12 mouse cellular contexts compared by ENCODE assay signal in genomic region chr2:157048395-157049181, GRCm38 (mm10). TPM values are rescaled to one million over a fixed set of nuclear protein-coding genes. Genes with fewer than 3 reads are reported as not detected.
A peak's percentile ranks its signal among the peaks of the same experiment; 100 is the strongest.
DNase-seq lines count a peak whose midpoint lies in the region; ATAC-seq and TF ChIP-seq lines count a peak whose summit lies in the region.
"Had no signal": no experiment of that assay in that cellular context is flagged by ENCODE, and none has a peak within 500 bp of the region (broad histone marks: within the 10 kb centered on the region; RNA-seq: fewer than 3 reads in every experiment).

No protein-coding gene starts in this region.

- no peak for TF ChIP-seq EP300 in lung, postnatal 0 days (IDR thresholded peaks at IDR 0.05)

- H3K4me1 ChIP-seq in lung, postnatal 0 days (ENCODE audit: insufficient read depth, low read depth, low read length): peaks cover 5% of the 10 kb centered on the region; the same call in 1 of the 2 replicates
- H3K4me1 ChIP-seq in forebrain, embryonic 14.5 days (ENCODE audit: control insufficient read depth, insufficient read depth, low read length): peaks cover 32% of the 10 kb centered on the region

- H3K9me3 ChIP-seq in lung, postnatal 0 days (ENCODE audit: low read length): no peaks in the 10 kb centered on the region; the same call in 1 of the 2 replicates
- no peaks in the 10 kb centered on the region for H3K9me3 ChIP-seq in forebrain, embryonic 14.5 days (replicated peaks; ENCODE audit: control insufficient read depth, low read length)

- H3K27ac ChIP-seq in lung, postnatal 0 days (ENCODE audit: low read length): 0 out of 2 replicates have a peak overlapping the region, but pooled peaks have one; percentile 0
- peak overlapping the region; percentile 93 for H3K27ac ChIP-seq in forebrain, embryonic 14.5 days (ENCODE audit: low read depth, low read length)
- H3K27ac ChIP-seq: limb, embryonic 13.5 days had no signal

- DNase-seq in lung, postnatal 0 days (ENCODE audit: low spot score): peak; percentile 63
- no peak for DNase-seq in lung, postnatal 14 days
- DNase-seq in forebrain, embryonic 14.5 days (ENCODE audit: low spot score): peak; percentile 56
- peak; percentile 75 to 81 for DNase-seq in layer of hippocampus, postnatal 36 days
- peak; percentile 84 to 91 for DNase-seq in right cerebral cortex, postnatal 10 days (ENCODE audit: low spot score in 2 of 2)
- DNase-seq in thymus, adult 18-20 months: no peak
- no peak for DNase-seq in adrenal gland, postnatal 25 days
- no peak for DNase-seq in adrenal gland, postnatal 4 days (ENCODE audit: low spot score in 2 of 2)

- WGBS in lung, postnatal 0 days: 74% methylated on average over 13 of the region's 13 CpGs
- WGBS in forebrain, embryonic 14.5 days: 75% methylated on average over 13 of the region's 13 CpGs

- no peak overlapping the region for H3K4me2 ChIP-seq in lung, postnatal 0 days (replicated peaks; ENCODE audit: low read depth, low read length)
- 0 out of 2 replicates have a peak overlapping the region, but pooled peaks have one; percentile 2 for H3K4me2 ChIP-seq in forebrain, embryonic 14.5 days (ENCODE audit: low read length)
- H3K4me2 ChIP-seq: limb, embryonic 13.5 days had no signal

- peak; percentile 68 for ATAC-seq in lung, postnatal 0 days
- ATAC-seq in forebrain, embryonic 14.5 days: peak; percentile 15; the same call in 1 of the 2 replicates
- ATAC-seq: Patski had no signal

- no peaks in the 10 kb centered on the region for H3K27me3 ChIP-seq in lung, postnatal 0 days (replicated peaks; ENCODE audit: insufficient read depth, low read length)
- H3K27me3 ChIP-seq in forebrain, embryonic 14.5 days (replicated peaks; ENCODE audit: control insufficient read depth, insufficient read depth, low read length): no peaks in the 10 kb centered on the region
- H3K27me3 ChIP-seq: limb, embryonic 13.5 days; Patski had no signal

- H3K9ac ChIP-seq in lung, postnatal 0 days (replicated peaks; ENCODE audit: low read depth): no peak overlapping the region
- H3K9ac ChIP-seq in forebrain, embryonic 14.5 days (ENCODE audit: low read length): peak overlapping the region; percentile 32
- H3K9ac ChIP-seq: limb, embryonic 13.5 days had no signal

- TF ChIP-seq CTCF in lung, postnatal 0 days (IDR thresholded peaks at IDR 0.05): no peak

- H3K36me3 ChIP-seq in lung, postnatal 0 days (ENCODE audit: insufficient read depth, low read length): peaks cover 9% of the 10 kb centered on the region; the same call in 1 of the 2 replicates
- peaks cover 73% of the 10 kb centered on the region for H3K36me3 ChIP-seq in forebrain, embryonic 14.5 days (ENCODE audit: control insufficient read depth, insufficient read depth, low read length)

- H3K4me3 ChIP-seq in lung, postnatal 0 days (ENCODE audit: low read depth, low read length): no peak overlapping the region
- H3K4me3 ChIP-seq in forebrain, embryonic 14.5 days (ENCODE audit: low read depth, low read length): no peak overlapping the region
- H3K4me3 ChIP-seq: limb, embryonic 13.5 days had no signal

RNA-seq across cellular contexts. Expression of gene Soga1, which starts 30.5 kb away (rescaled TPM):
- 2.5 and 3.1 TPM in 2 replicates for polyA plus RNA-seq in lung, postnatal 0 days (2015; fragmentation: Nextera tagmentation; extraction: Ambion mirVana)
- polyA plus RNA-seq in forebrain, embryonic 14.5 days (2014; fragmentation: Nextera tagmentation; extraction: Ambion mirVana): 5.9 and 8.1 TPM in 2 replicates
- total RNA-seq in layer of hippocampus, postnatal 36 days (2021): 10 to 100 TPM; 37.4 to 37.6 TPM
- 45.8 and 49.1 TPM in 2 replicates for total RNA-seq in adrenal gland, postnatal 25 days (2021)
- total RNA-seq in adrenal gland, postnatal 4 days (2021): 10 to 100 TPM; 46.3 to 47.0 TPM

RNA-seq across cellular contexts. Expression of gene Tldc2, which starts 38.3 kb away (rescaled TPM):
- not detected in 2 replicates for polyA plus RNA-seq in lung, postnatal 0 days (2015; fragmentation: Nextera tagmentation; extraction: Ambion mirVana)
- not detected in 2 replicates for polyA plus RNA-seq in forebrain, embryonic 14.5 days (2014; fragmentation: Nextera tagmentation; extraction: Ambion mirVana)
- total RNA-seq in layer of hippocampus, postnatal 36 days (2021): not detected
- total RNA-seq in adrenal gland, postnatal 25 days (2021): not detected in 2 replicates
- total RNA-seq in adrenal gland, postnatal 4 days (2021): not detected
- total RNA-seq: heart, postnatal 25 days had no signal
- polyA plus RNA-seq: embryonic facial prominence, embryonic 11.5 days; limb, embryonic 13.5 days had no signal

RNA-seq across cellular contexts. Expression of gene Dsn1, which starts 41.6 kb away (rescaled TPM):
- polyA plus RNA-seq in lung, postnatal 0 days (2015; fragmentation: Nextera tagmentation; extraction: Ambion mirVana): 7.2 and 9.5 TPM in 2 replicates
- 24.5 and 27.7 TPM in 2 replicates for polyA plus RNA-seq in forebrain, embryonic 14.5 days (2014; fragmentation: Nextera tagmentation; extraction: Ambion mirVana)
- total RNA-seq in layer of hippocampus, postnatal 36 days (2021): 1 to 10 TPM; 3.3 to 5.5 TPM
- total RNA-seq in adrenal gland, postnatal 25 days (2021): 5.9 and 7.8 TPM in 2 replicates
- 10 to 100 TPM; 19.9 to 22.3 TPM for total RNA-seq in adrenal gland, postnatal 4 days (2021)

RNA-seq across cellular contexts. Expression of gene Ndrg3, which starts 56.7 kb away (rescaled TPM):
- polyA plus RNA-seq in lung, postnatal 0 days (2015; fragmentation: Nextera tagmentation; extraction: Ambion mirVana): 22.8 and 25.4 TPM in 2 replicates
- 93.6 and 106 TPM in 2 replicates for polyA plus RNA-seq in forebrain, embryonic 14.5 days (2014; fragmentation: Nextera tagmentation; extraction: Ambion mirVana)
- total RNA-seq in layer of hippocampus, postnatal 36 days (2021): 100 to 1,000 TPM; 415 to 419 TPM
- total RNA-seq in adrenal gland, postnatal 25 days (2021): 49.6 and 55.3 TPM in 2 replicates
- total RNA-seq in adrenal gland, postnatal 4 days (2021): 10 to 100 TPM; 47.2 to 47.9 TPM

Comparison
In these comparisons a context has a peak if more than half of its experiments do, and no peak if none do; other contexts are left out.
1. DNase-seq: peak in lung, postnatal 0 days (single experiment), forebrain, embryonic 14.5 days (single experiment), layer of hippocampus, postnatal 36 days (2 of 2) and right cerebral cortex, postnatal 10 days (2 of 2); none in lung, postnatal 14 days (single experiment), thymus, adult 18-20 months (0 of 2), adrenal gland, postnatal 25 days (single experiment) and adrenal gland, postnatal 4 days (0 of 2).